Mouse (Mus musculus): Measurements from ENCODE around the gene Fiz1.
"Not testable (repeated sequence)": the region's sequence is repeated elsewhere in the genome, so short reads cannot be mapped to it uniquely, and the experiment has no call there.

The Fiz1 gene

DNA sequence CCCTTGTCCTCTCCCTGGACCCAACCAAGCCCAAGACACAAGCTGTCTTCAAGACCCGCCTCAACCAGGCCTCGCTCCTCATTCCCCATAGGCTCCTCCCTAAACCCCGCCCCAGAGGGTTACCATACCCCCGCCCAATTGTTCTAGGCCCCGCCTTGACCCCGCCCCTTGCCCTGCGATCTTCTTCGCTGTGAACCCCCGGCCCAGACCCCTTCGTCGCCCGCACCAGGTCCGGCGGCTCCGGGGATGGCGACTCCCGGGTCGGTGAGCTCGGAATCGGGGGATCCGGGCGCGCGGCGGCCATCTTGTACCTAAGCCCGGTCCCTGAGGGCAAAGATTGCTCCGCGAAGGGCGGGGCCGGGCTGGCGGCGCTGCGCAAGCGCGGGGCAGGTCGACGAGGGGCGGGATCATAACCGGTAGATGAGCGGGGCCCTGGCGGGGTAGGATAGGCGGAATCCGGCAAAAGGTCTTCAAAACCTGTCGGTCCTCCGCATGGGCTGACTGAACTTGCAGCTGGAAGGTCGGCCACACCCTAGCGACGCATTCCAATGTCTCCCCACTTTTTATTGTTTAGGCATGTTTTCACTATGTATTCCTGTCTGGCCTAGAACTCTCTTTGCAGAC lies 23.7 kb upstream of the Fiz1 start, which contains the start of gene Zfp784:
TSS of gene Zfp784 (minus strand) at position 338 of the 624 bp plus-strand sequence.
- ATAC-seq (ENCODE audit: insufficient number of reproducible peaks, low FRiP score, low TSS enrichment): peak; percentile 93

DNA sequence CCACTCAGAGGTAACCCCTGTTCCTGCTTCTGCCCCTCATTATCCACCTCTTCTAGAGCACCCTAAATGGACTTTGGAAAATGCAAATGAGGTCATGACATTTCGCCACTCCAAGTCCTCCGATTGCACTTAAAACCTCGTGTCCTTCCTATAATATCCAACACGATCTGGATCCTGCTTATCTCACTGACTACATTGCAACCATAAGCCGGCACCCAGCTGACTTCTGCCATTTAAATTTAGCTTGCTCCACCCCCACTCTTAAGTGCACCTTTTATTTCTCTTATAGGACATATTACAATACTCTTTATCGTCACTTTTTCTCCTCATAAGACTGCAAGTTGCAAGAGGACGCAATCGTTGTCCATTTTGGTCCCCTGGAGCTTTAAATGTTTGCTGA lies 23.0 kb upstream of the Fiz1 start:
- ATAC-seq (ENCODE audit: insufficient number of reproducible peaks, low FRiP score, low TSS enrichment): no peak

DNA sequence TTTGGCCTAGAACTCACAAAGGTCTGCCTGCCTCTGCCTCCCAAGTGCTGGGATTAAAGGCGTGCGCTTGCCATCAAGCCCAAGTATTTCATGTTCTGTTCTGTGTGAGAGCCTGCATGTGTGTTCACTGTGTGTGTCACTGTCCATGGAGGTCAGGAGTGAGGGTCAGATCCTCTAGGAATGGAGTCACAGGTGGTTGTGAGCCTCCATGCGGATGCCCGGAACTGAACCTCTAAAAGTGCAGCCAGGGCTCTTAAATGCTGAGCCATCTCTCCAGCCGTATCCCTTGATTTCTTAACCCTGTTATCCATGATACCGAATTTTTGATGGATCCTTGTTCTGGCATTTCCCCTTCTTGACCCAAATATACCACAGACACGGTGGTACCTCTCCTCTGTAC lies 22.5 kb upstream of the Fiz1 start:
- no peak for ATAC-seq (ENCODE audit: insufficient number of reproducible peaks, low FRiP score, low TSS enrichment)

DNA sequence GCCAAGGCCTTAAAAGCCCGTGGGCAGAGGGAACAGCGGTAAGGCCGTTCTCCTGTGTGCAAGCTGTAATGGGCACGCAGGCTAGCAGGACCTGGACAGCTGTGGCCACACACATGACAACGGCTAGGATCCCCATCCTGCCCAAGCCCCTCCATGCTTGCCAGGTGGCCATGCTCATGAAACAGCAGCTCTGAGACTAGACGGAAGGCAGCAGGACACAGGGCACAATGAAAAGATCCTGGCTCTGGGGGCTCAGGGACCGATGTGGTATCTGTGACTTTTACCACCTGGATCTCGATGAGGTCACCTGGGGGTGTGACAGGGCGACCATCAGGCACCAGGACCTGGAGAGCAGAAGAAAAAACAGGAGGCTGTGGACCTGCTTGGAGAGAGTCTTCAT lies 21.6 kb upstream of the Fiz1 start:
- ATAC-seq (ENCODE audit: insufficient number of reproducible peaks, low FRiP score, low TSS enrichment): no peak

DNA sequence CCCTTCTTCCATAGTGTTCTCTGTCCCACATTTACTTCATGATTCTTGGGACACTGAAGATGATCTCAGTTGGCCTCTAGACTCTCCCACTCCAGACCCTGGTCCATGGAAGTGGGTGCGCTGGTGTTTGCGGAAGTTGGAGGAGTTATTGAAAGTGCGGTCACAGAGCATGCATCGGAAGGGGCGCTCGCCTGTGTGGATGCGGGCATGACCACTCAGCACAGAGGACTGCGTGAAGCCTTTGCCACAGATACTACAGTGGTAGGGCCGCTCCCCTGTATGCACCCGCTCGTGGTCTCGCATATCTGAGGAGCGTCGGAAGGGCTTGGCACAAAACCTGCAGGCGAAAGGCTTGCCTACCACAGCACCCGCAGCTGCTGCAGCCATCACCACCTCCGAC lies 21.1 kb upstream of the Fiz1 start:
- ATAC-seq (ENCODE audit: insufficient number of reproducible peaks, low FRiP score, low TSS enrichment): no peak

DNA sequence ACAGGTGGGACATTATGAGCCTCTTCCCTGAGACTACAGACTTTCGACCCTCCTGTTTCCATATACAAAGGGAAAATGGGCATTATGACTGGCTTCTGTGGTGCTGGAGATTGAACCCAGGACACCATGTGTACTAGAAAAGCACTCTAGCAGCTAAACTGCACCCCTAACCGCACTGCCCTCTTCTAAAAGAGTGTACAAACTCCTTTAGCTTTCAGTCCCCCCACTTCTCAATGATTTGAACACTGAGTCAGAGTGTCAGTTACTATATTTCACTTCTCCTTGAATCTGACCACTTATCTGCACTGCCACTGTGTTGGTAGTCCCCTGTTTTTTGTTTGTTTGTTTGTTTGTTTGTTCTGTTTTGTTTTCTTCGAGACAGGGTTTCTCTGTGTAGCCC lies 19.3 kb upstream of the Fiz1 start, which contains the start of gene 4632433K11Rik:
TSS of gene 4632433K11Rik (plus strand) at position 301 of the 400 bp plus-strand sequence.
- ATAC-seq (ENCODE audit: insufficient number of reproducible peaks, low FRiP score, low TSS enrichment): no peak

DNA sequence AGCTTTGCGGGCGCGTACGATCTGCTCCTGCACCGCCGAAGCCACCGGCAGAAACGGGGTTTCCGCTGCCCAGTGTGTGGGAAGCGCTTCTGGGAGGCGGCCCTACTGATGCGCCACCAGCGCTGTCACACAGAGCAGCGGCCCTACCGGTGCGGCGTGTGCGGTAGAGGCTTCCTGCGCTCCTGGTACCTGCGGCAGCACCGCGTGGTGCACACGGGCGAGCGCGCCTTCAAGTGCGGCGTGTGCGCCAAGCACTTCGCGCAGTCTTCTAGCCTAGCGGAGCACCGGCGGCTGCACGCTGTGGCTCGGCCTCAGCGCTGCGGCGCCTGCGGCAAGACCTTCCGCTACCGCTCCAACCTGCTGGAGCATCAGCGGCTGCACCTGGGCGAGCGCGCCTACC lies 17.0 kb upstream of the Fiz1 start:
- no peak for ATAC-seq (ENCODE audit: insufficient number of reproducible peaks, low FRiP score, low TSS enrichment)

DNA sequence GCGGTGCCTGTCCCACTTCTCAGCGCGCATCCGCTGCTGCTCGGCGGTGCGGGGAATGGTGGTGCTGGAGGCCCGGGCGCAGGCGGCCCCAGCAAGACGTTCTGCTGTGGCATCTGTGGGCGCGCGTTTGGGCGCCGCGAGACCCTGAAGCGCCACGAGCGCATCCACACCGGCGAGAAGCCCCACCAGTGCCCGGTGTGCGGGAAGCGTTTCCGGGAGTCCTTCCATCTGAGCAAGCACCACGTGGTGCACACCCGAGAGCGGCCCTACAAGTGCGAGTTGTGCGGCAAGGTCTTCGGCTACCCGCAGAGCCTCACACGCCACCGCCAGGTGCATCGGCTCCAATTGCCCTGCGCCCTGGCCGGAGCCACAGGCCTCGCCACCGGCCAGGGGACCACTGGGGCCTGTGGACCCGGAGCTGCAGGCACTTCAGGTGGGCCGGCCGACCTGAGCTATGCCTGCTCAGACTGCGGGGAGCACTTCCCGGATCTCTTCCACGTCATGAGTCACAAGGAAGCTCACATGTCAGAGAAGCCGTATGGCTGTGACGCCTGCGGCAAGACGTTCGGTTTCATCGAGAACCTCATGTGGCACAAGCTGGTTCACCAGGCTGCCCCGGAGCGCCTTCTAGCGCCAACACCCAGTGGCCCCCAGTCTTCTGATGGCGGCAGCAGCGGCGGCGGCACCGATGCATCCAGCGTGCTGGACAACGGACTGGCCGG lies 16.2 kb upstream of the Fiz1 start:
- no peak for ATAC-seq (ENCODE audit: insufficient number of reproducible peaks, low FRiP score, low TSS enrichment)

DNA sequence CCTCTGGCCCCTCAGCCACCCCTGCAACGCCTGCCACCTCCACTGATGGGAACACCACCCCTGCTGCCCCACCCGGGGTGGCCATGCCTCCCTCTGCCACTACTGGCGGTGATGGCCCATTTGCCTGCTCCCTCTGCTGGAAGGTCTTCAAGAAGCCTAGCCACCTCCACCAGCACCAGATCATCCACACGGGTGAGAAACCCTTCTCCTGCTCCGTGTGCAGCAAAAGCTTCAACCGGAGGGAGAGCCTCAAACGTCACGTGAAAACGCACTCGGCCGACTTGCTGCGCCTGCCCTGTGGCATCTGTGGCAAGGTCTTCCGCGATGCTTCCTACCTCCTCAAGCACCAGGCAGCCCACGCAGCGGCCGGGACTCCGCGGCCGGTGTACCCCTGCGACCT lies 15.4 kb upstream of the Fiz1 start:
- no peak for ATAC-seq (ENCODE audit: insufficient number of reproducible peaks, low FRiP score, low TSS enrichment)

DNA sequence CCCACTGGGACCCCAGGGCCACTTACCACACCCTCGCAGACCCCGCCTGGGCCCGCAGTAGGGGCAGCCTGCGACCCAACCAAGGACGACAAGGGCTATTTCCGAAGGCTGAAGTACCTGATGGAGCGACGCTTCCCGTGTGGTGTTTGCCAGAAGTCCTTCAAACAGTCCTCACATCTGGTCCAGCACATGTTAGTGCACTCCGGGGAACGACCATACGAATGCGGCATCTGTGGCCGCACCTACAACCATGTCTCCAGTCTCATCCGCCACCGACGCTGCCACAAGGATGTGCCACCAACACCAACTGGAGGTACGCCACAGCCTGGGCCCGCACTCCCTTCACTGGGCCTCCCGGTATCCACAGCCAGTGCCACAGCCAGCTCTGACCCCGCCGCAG lies 15.0 kb upstream of the Fiz1 start:
- no peak for ATAC-seq (ENCODE audit: insufficient number of reproducible peaks, low FRiP score, low TSS enrichment)

DNA sequence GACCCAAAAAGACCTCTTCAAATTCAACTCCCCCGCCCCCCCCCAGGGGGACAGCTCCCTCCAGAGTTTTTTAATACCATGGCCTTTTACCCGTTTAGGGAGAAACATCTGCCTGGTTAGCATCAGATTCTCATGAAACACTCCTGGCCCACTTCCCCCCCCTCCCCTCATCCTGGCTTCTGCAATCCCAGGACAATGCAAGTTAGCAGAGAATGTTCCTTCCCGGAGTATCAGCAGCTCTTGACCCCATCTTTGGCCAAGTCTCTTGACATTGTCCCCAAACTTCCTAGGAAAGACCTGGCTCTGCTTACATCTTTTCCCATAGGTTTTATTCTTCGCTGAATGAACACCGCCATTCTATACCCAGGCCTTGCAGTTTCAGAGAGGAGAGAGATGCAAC lies 6.7 kb upstream of the Fiz1 start:
- no peak for ATAC-seq (ENCODE audit: insufficient number of reproducible peaks, low FRiP score, low TSS enrichment)

DNA sequence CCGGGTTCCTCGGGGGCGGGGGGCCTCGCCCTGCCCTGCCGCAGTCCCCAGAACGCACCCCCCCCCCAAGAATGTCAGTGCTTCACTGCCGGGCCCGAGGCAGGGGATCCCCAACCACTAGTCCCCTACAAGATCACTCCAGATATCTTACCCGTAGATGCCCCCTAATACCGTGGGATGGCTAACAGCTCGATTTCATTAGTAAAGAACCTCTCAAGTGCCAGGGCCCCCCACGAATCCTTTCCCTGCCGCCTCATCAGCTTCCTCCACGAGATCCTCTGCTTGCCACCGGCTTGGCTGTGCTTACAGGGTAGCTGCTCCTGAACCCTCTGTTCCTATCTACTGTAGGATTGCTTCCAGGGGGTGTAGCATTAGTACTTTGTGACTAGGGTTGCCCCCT lies 6.2 kb upstream of the Fiz1 start:
- ATAC-seq (ENCODE audit: insufficient number of reproducible peaks, low FRiP score, low TSS enrichment): 0 out of 2 replicates have a peak, but pooled peaks have one; percentile 4

DNA sequence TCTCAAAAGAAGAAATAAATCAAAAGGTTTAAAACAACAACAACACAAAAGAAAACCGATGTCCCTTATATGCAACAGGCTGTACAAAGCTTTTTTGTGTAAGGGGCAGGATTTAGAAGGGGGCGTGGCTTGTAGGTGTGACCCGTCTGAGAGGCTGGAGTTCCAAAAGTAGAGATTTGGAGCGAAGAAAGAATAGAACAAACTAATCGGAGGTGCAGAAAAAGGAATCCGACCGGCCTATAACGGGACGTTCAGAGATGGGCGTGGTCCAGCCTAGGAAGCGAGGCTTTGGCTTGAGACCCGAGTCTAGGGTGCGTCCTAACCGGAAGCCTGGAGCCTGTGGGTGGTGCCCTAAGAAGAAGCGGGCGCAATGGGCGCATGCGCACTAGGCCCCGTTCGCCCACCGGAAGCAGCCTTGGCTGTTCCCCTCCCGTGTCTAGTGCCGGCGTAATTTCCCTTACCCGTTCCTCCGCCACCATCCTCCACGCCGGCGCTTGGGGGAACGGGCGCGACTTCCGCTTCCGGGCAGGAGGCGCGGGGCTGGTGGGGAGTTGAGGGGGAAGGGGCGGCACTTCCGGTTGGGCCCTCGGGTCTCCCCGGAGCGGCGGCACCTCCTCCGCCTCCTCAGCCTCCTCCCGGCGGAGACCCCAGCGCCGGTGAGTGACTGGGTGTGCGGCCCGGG lies 5.6 kb upstream of the Fiz1 start, which contains the start of the genes Zfp865 and Ccdc106:
TSS of gene Zfp865 (plus strand) at position 377 of the 682 bp plus-strand sequence.
TSS of gene Ccdc106 (plus strand) at position 554 of the 682 bp plus-strand sequence.
- ATAC-seq (ENCODE audit: insufficient number of reproducible peaks, low FRiP score, low TSS enrichment): peak; percentile 72

DNA sequence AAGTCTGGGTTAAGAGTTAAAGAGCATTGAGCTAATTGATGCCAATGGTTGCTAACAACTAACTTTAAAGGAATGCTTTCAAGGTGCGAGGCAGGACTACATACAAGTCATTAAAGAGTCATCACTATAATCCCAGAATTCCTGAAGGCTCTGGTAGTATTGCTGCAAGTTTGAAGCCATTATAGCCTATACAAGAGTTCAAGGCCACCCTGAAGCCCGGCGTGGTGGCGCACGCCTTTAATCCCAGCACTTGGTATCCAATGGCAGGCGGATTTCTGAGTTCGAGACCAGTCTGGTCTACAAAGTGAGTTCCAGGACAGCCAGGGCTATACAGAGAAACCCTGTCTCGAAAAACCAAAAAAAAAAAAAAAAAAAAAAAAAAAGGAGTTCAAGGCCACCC lies 5.1 kb upstream of the Fiz1 start:
- ATAC-seq (ENCODE audit: insufficient number of reproducible peaks, low FRiP score, low TSS enrichment): not testable (repeated sequence)

DNA sequence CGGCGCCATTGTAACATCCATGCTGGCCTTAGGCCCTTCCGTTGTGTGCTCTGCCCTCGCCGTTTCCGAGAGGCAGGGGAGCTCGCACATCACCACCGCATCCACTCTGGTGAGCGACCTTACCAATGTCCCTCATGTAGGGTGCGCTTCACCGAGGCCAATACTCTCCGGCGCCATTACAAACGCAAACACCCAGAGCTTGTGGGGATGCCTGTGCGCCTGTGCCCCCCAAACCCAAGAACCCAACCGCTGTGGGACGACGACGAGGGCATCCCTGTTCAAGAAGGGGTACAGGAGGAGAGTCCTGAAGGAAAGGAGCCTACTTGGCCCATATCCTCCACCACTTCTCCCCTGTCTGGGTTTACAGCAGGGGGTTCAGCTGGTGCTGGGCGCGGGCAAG lies 3.4 kb upstream of the Fiz1 start:
- no peak for ATAC-seq (ENCODE audit: insufficient number of reproducible peaks, low FRiP score, low TSS enrichment)

DNA sequence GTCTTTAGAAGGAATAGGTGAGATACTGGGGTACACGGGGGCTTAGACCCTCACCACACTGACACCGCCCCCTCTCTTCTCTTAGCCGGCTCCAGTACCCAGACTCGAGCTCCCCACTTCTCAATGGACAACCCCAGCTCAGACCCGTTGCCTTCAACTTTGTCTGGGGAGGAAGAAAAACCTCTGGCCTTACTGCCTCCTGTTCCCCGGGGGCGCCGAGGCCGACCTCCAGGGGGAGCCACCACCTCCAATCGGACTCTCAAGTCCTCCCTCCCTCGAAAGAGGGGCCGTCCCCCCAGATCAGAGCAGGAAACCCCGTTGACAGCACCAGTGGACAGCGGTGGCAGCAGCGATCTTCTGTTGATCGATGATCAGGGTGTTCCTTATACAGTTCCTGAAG lies 2.9 kb upstream of the Fiz1 start:
- ATAC-seq (ENCODE audit: insufficient number of reproducible peaks, low FRiP score, low TSS enrichment): no peak

DNA sequence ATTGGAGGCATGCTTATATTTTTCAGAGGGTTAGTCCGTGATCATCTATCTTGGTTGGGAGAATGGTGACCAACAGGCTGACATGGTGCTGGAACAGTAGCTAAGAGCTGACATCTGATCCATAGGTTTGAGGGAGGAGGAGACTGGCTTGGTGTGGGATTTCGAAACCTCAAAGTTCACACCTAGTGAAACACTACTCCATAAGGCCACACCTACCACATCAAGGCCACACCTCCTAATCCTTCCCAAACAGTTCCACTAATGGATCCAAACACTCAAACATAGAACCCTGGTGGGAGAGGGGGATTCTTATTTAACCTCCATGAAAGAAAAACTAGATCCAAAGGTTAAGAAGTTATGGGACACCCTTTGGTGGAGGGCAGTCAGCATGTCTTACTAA lies 2.4 kb upstream of the Fiz1 start:
- ATAC-seq (ENCODE audit: insufficient number of reproducible peaks, low FRiP score, low TSS enrichment): no peak

DNA sequence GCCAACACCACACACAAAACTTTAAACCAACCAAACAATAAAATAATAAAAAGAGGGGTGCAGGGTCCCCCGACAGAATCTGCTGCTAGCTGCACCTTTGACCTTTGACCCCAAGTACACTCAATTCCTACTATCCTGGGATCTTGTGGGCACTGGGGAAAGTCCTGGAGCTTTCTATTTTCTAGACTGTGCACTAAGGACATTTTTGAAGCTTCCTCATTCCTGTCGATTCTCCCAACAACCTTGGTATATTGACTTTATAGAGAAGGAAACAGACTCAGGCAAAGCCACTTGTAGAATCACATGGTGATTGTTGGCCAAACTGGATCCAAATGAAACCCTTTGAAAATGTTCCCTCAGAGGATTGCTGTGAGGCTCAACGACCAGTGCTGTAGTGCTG lies 1.6 kb upstream of the Fiz1 start:
- no peak for ATAC-seq (ENCODE audit: insufficient number of reproducible peaks, low FRiP score, low TSS enrichment)

DNA sequence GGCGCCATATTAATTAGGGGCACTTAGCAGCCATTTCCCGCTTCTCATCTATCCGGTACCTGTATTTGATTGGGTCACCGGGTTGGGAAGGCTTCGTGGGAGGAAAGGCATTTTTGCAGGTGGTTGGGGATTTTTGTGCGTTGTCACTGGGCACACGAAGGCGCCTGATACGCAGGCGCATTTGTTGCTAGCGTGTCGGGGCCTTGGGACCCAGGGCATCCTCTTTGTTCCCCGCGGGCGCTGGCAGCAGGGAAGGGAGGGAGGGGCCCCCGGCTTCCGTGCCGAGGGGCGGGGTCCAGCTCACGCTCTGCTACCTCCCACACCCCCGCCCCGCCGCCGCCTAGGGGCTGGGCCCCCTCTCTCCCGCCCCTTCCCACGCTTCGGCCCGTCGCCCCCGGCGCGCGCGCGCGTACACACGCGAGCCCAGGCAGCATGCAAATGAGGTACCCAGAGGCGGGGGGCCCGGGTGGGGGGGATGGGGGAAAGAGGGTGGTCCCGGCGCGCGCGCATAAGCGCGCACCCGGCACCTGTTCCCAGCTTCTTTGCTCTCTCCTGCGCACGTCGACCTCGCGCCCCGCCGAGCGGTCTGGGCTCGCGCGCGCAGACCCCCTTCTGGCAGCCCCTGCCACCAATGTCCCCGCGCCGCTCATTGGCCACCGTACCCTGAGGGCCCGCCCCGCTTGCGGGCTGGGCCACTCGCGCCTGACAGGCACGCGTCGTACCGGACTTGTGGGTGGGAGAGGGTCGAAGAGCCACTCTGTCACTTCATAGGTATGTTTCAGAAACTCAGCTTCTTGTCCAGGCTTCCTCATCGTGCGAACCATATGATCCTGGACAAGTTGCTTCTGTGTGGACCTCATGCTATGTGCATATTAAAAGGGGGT lies 863 bp upstream of the Fiz1 start, which contains the start of gene Gm44973:
TSS of gene Gm44973 (plus strand) at position 379 of the 884 bp plus-strand sequence.
- peak; percentile 81 for ATAC-seq (ENCODE audit: insufficient number of reproducible peaks, low FRiP score, low TSS enrichment)

Data from cerebellum, adult (tissue).